Mouse (Mus musculus) liver, embryonic 16.5 days (tissue): ENCODE data around the gene Gm35315. TPM values are rescaled to one million over a fixed set of nuclear protein-coding genes. Genes with fewer than 3 reads are reported as not detected.

Source experiments
- ATAC-seq: fragments of 200-750 bp; cut with Nextera tagmentation; 2 replicates; pipeline ENCODE4 v1.8.0; 2017; ENCODE audit warnings: low read depth, mild to moderate bottlenecking, moderate number of reproducible peaks, moderate library complexity
- H3K27ac ChIP-seq: fragments of 300-500 bp; sonication (generic); 2 replicates; pipeline ENCODE4 v1.5.1; 2014; ENCODE audit warnings: mild to moderate bottlenecking, low read length
- H3K27me3 ChIP-seq: fragments of 300-500 bp; sonication (generic); 2 replicates; pipeline ENCODE4 v1.6.1; 2014; ENCODE audit warnings: low read depth, low read length, mixed read lengths; ENCODE audit not compliant: control insufficient read depth, insufficient read depth
- H3K36me3 ChIP-seq: fragments of 300-500 bp; sonication (generic); 2 replicates; pipeline ENCODE4 v1.6.1; 2014; ENCODE audit warnings: mild to moderate bottlenecking; ENCODE audit not compliant: control insufficient read depth, insufficient read depth
- H3K4me1 ChIP-seq: fragments of 300-500 bp; sonication (generic); 2 replicates; pipeline ENCODE4 v1.6.1; 2014; ENCODE audit warnings: low read depth, low read length, mixed read lengths; ENCODE audit not compliant: control insufficient read depth
- H3K4me2 ChIP-seq: fragments of 300-500 bp; sonication (generic); 2 replicates; pipeline ENCODE4 v1.6.1; 2014; ENCODE audit warnings: low read depth, low read length, mixed read lengths
- H3K4me3 ChIP-seq: fragments of 300-500 bp; sonication (generic); 2 replicates; pipeline ENCODE4 v1.5.1; 2014; ENCODE audit warnings: low read depth, mild to moderate bottlenecking, low read length
- H3K9ac ChIP-seq: fragments of 300-500 bp; sonication (generic); 2 replicates; pipeline ENCODE4 v1.6.1; 2014; ENCODE audit warnings: low read depth, low read length
- H3K9me3 ChIP-seq: fragments of 300-500 bp; sonication (generic); replicated peaks from 2 replicates; pipeline ENCODE4 v1.6.1; 2016; ENCODE audit warnings: low read length; ENCODE audit not compliant: control insufficient read depth
- WGBS: fragments of 180-500 bp; shearing (Covaris S2); extraction: QIAGEN DNeasy Blood & Tissue Kit; methylation state at CpG from one replicate; pipeline ENCODE4 v1.1.7; 2014; ENCODE audit not compliant: insufficient replicate concordance; 5-methylcytosine and 5-hydroxymethylcytosine counted together
- polyA plus RNA-seq: library from polyadenylated mRNA; unstranded; fragments of >200 nt; fragmentation: Nextera tagmentation; extraction: Ambion mirVana; gene quantifications from 2 replicates; pipeline ENCODE4 v1.2.1, GENCODE M21; 2015

The Gm35315 gene
- 0.58 and 0.78 TPM in 2 replicates for polyA plus RNA-seq

DNA sequence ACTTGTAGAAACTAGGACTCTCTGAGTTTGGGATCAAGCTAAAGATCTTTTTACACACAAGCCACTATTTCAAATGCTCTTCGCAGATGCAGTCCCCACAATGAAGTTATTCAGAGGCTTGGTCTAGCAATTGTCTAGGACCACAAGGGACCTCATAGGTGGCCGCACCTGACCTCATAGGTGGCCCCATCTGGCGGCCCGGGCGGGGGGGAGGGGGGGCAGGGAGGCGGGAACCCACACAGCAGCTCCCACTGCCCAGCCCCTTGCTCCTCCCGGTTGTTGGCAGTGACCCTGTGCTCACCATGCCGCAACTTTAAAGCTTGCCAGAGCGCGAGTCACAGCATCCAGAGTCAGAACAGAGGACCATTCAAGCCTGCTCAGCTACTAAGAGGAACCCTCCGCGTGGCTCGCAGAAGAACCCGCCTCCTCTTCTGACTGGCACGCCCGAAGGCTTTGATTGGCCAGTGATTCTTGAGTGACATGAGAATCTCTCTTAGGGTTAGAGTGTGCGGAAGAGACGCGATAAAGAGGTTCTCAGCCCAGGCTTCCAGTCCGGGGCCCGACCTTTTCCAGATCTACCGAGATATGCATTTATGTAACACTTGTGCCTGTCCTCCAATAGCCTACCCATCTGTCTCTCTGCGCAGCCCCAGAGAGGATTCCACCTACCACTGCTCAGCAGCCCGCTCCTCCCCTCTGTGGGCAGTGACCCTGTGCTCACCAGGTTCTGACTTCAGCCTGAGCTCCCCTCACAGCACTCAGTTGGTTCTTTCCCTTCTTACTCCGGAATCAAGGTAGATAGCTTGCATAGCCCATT is at the start of gene Gm35315:
Gene Gm35315 (minus strand): TSS at position 391 of the 817 bp plus-strand sequence.
- H3K9ac ChIP-seq = peak within 1 kb of the TSS; percentile 42
- peak; percentile 97 for ATAC-seq
- no peaks in the 10 kb centered on the region for H3K36me3 ChIP-seq
- 1% methylated on average over 25 of the region's 25 CpGs for whole genome bisulfite sequencing
- no peaks in the 10 kb centered on the region; the same call in 1 of the 2 replicates for H3K27me3 ChIP-seq
- H3K27ac ChIP-seq = peak within 1 kb of the TSS; percentile 61
- H3K9me3 ChIP-seq = no peaks in the 10 kb centered on the region
- peak within 1 kb of the TSS; percentile 56 for H3K4me3 ChIP-seq
- peak within 1 kb of the TSS; percentile 69 for H3K4me2 ChIP-seq
- peaks cover 7% of the 10 kb centered on the region for H3K4me1 ChIP-seq

DNA sequence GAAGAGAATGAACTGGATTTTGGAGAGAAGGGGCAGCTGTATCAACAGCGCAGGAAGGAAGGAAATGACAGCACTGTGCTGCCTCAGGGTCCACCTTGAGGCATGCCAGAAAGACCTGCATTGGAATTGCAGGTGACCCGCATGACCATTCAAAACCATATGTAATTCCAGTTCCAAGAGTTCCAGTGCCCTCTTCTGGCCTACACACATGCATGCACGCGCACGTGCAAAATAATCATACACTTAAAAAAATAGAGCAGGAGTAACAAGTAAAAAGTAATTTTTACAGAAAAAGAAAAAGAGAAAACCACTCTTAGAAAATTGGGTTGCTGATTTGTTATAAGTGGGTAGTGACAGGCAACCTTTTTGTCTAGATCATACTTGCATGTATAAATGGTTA is 48.8 kb upstream of the Gm35315 start:
- no peak overlapping the region for H3K4me3 ChIP-seq
- H3K4me1 ChIP-seq = no peaks in the 10 kb centered on the region
- WGBS = 85% methylated on average over 5 of the region's 5 CpGs
- H3K9ac ChIP-seq = no peak overlapping the region
- H3K4me2 ChIP-seq = no peak overlapping the region
- H3K27ac ChIP-seq = no peak overlapping the region
- no peaks in the 10 kb centered on the region for H3K27me3 ChIP-seq
- ATAC-seq = no peak
- no peaks in the 10 kb centered on the region for H3K9me3 ChIP-seq
- H3K36me3 ChIP-seq = peaks cover 25% of the 10 kb centered on the region

DNA sequence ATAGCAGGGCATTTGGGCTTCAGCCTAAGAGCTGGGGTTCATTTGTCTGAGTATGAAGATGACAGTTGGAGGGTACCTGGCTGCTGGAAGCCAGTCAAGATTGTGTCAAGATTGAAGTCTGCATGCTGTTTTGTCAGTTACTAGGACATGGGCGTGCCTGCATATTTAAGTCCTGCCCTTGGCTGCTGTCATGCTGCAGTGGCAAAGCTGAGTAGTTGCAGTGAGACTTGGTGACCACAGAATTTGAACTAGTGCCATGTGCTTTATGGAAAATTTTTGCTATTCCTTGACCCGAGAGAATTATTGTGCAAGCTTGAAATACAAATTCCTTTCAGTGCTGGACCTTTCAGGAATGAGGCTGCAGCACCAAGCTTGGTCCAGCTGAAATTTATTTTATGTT is 48.1 kb upstream of the Gm35315 start:
- H3K27ac ChIP-seq = no peak overlapping the region
- H3K4me1 ChIP-seq = no peaks in the 10 kb centered on the region
- H3K9ac ChIP-seq = no peak overlapping the region
- no peak overlapping the region for H3K4me3 ChIP-seq
- H3K4me2 ChIP-seq = no peak overlapping the region
- 68% methylated on average over 2 of the region's 2 CpGs for WGBS
- no peak for ATAC-seq
- peaks cover 21% of the 10 kb centered on the region for H3K36me3 ChIP-seq
- no peaks in the 10 kb centered on the region for H3K27me3 ChIP-seq
- no peaks in the 10 kb centered on the region for H3K9me3 ChIP-seq

DNA sequence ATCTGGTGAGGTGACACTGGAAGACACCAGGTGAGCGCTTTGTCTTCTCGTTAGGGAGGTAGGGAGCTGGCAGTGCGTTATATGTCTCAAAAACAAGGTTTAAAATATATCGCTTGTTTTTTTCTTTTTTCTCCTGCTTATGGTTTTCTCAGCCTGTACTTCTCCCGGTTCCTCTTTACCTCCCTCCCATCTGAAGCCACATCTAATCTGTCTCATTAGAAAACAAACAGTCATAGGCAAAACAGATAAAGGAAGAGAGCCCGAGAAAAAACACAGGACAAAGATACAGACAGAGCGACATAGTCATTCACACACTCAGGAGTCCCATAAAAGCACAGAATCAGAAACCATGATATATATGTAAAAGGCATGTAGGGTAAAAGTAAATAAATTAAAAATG is 46.2 kb upstream of the Gm35315 start:
- no peak for ATAC-seq

DNA sequence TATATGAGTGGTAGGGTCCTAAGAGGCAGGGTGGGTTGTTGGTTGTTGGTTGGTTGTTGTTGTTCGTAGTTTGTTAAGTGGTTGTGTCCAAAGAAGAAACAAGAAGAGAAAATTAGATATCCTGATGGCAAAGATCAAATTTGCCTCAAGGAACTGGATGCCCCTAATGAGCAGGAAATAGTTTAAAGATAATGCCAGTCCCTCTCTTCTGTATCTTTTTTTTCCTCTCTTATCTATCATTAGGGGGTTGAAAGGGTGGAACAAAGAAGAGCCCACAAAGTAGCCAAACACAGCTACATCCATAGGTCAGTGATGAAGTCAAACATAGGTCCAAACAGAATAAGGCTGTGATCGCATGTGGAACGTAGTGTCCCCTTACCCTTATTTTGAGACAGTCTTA is 45.1 kb upstream of the Gm35315 start:
- H3K27ac ChIP-seq = no peak overlapping the region
- ATAC-seq = no peak
- 0 out of 2 replicates have a peak, but pooled peaks cover 2% of the 10 kb centered on the region for H3K9me3 ChIP-seq
- 72% methylated on average over 3 of the region's 3 CpGs for WGBS
- no peak overlapping the region for H3K9ac ChIP-seq
- no peaks in the 10 kb centered on the region for H3K27me3 ChIP-seq
- no peak overlapping the region for H3K4me3 ChIP-seq
- H3K36me3 ChIP-seq = peaks cover 7% of the 10 kb centered on the region
- H3K4me2 ChIP-seq = no peak overlapping the region
- peaks cover 5% of the 10 kb centered on the region for H3K4me1 ChIP-seq

More for the DNA sequence above, 46.2 kb upstream of the Gm35315 start:
- Histone ChIP-seq H3K9me3 (no peaks in the 10 kb centered on the region), H3K4me2 (no peak overlapping the region), H3K27ac (no peak overlapping the region), H3K36me3 (peaks cover 9% of the 10 kb centered on the region), H3K27me3 (no peaks in the 10 kb centered on the region), H3K4me1 (peaks cover 5% of the 10 kb centered on the region), H3K9ac (no peak overlapping the region), H3K4me3 (no peak overlapping the region)
- WGBS = 75% methylated on average over 7 of the region's 7 CpGs

DNA sequence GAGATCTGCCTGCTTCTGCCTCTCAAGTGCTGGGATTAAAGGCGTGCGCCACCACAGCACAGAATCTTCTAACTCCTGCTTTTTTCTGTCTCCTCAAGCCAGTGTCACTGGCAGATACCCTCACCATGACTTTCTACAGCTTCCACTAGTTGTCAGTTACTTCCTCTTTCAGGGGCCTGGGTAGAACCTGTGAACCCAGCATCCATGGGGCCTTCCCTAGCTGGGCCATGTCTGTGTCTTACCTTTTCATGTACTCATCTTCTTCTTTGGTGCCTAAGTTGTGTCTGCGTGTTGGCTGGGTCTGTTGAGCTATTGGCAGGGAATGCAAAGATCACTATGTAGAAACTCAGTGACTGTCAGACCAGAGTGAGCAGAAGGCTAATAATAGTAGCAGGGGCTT is 43.6 kb upstream of the Gm35315 start:
- Histone ChIP-seq H3K4me3 (no peak overlapping the region), H3K27me3 (no peaks in the 10 kb centered on the region), H3K9me3 (0 out of 2 replicates have a peak, but pooled peaks cover 2% of the 10 kb centered on the region), H3K4me1 (peaks cover 5% of the 10 kb centered on the region), H3K4me2 (no peak overlapping the region), H3K9ac (no peak overlapping the region), H3K27ac (no peak overlapping the region), H3K36me3 (peaks cover 5% of the 10 kb centered on the region; the same call in 1 of the 2 replicates)
- WGBS = 86% methylated on average over 3 of the region's 3 CpGs
- no peak for ATAC-seq

DNA sequence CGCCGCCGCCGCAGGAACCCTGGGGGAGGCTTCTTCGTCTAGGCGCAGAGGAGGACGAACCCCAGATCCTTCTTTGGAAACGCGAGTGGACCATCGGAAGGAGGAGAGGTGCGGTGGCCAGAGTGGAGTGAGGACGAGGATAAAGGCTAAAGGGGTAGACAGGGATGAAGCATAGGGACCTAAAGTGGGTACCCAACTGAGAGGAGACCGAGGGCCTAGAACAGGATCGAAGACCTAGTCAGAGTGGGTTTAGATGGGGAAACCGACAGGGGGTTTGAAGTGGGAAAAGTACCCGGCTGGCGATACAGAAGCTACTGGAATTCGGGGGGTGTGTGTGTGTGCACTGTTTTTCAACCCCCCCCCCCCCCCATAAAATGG is 41.9 kb upstream of the Gm35315 start:
- Histone ChIP-seq H3K9ac (peak overlapping the region; percentile 90), H3K4me2 (peak overlapping the region; percentile 81), H3K4me1 (peaks cover 5% of the 10 kb centered on the region), H3K27ac (peak overlapping the region; percentile 92), H3K4me3 (peak overlapping the region; percentile 94), H3K9me3 (0 out of 2 replicates have a peak, but pooled peaks cover 2% of the 10 kb centered on the region), H3K36me3 (peaks cover 5% of the 10 kb centered on the region; the same call in 1 of the 2 replicates), H3K27me3 (no peaks in the 10 kb centered on the region)
- peak; percentile 3 for ATAC-seq
- WGBS = 3% methylated on average over 18 of the region's 18 CpGs

DNA sequence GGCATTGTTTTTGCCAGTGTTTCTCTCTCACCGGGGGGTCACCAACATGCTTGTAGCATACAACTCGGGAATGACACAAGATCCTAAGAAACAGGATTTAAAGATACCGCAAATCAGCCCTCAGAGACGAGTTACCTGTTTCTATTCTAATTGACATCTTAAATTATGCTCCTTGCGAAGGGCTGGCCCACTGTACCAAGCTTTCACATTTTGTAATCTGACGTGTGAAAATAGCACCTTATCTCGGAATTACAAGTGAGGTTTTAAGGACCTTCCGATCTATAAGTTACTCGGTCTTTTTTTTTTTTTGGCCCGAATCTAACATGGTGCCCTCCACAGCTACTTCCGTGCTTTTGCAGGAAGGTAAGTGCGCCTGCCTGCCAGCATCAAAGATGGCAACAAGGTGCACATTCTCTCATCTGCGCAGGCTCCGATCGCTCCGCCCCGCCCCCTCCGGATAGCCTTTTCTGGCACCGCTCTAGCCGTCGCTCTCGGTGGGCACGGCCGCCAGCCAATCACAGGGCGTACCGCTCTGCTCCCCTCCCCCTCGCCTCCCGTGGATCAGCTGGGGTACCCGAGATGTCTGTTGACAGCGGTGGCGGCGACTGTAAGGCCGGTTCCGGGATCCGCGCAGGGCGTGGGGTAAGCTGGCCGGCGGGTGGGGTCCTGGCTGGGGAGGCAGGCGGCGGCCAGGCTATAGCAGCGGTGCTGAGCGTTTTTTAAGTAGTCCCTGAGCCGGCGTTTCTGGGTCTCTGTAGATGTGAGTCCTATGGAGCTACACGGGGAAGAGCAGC is 41.3 kb upstream of the Gm35315 start, which contains the start of gene Chfr:
Gene Chfr (plus strand): TSS at position 550 of the 794 bp plus-strand sequence.
- H3K4me3 ChIP-seq = peak within 1 kb of the TSS; percentile 94
- ATAC-seq = peak; percentile 100
- peak within 1 kb of the TSS; percentile 81 for H3K4me2 ChIP-seq
- H3K9ac ChIP-seq = peak within 1 kb of the TSS; percentile 90
- peak within 1 kb of the TSS; percentile 92 for H3K27ac ChIP-seq
- peaks cover 5% of the 10 kb centered on the region; the same call in 1 of the 2 replicates for H3K36me3 ChIP-seq
- H3K4me1 ChIP-seq = peaks cover 5% of the 10 kb centered on the region
- H3K9me3 ChIP-seq = 0 out of 2 replicates have a peak, but pooled peaks cover 2% of the 10 kb centered on the region
- 4% methylated on average over 44 of the region's 46 CpGs for WGBS
- no peaks in the 10 kb centered on the region for H3K27me3 ChIP-seq
